Mouse (Mus musculus) erythroblast, embryonic 14.5 days (primary cell): ENCODE data around the gene Postn.

Source experiments
- GATA1 ChIP-seq: IDR thresholded peaks from 2 replicates; pipeline ENCODE4 v1.6.1; 2012; ENCODE audit warnings: low read length, inconsistent platforms, mixed read lengths
- TAL1 ChIP-seq: IDR thresholded peaks from 3 replicates; pipeline ENCODE4 v1.6.1; 2012; ENCODE audit warnings: low read length, inconsistent platforms, mixed read lengths

DNA sequence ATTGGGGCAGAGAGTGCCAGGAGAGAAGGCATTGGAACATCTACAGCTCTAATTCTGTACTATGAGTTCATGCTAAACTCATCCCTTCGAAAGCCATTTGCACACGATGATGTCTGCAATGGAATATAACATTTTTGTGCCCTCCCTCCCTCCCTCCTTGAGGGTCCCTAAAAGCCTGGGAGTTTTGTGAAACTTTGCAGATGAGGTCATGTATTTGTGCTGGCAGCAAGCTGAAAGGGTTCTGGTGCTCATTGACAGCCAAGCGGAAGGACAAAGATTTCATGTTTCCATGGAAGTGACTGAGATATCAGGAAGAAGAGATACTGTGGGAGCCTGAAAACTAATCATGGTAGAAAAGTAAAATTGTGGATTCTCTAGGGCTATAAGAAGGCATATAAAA is 50.1 kb downstream of the Postn start:
- TF ChIP-seq GATA1 = no peak
- no peak for TF ChIP-seq TAL1
